Mouse (Mus musculus): ENCODE measurements around the gene Dnajb3. TPM values are rescaled to one million over a fixed set of nuclear protein-coding genes. Genes with fewer than 3 reads are reported as not detected.

Dnajb3 gene
- polyA plus RNA-seq, 1 experiment, result not detected

DNA sequence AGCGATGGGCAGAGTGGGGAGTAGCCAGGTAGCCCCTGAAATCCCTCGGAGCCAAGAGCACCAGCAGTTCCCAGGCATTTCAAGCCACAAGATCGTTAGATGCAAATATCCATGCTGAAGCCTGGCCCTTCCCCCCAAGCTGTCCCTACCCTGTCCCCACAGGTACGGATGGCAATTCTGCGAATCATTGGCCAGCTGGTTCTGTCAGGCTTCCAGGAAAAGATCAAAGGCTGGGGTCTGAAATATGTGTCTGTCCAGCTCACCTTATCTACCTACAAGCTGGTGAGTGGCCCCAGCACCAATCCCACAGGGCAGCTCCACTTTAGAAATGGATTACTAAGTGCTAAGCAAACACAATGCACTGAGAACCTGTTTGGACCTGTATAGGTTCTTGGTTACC lies 31.7 kb upstream of the Dnajb3 start:
- Histone ChIP-seq H3K27me3 (ENCODE audit: control insufficient read depth, insufficient read depth, insufficient read length) (peaks cover 23% of the 10 kb centered on the region), H3K36me3 (ENCODE audit: control insufficient read depth, insufficient read depth) (no peaks in the 10 kb centered on the region), H3ac (ENCODE audit: control insufficient read depth, insufficient read length) (no peak overlapping the region), H3K4me3 (no peak overlapping the region), H3K4me2 (ENCODE audit: low read depth) (no peak overlapping the region), H3K79me2 (ENCODE audit: control insufficient read depth, insufficient read depth) (no peaks in the 10 kb centered on the region)
- TF ChIP-seq MAX (IDR thresholded peaks at IDR 0.05; ENCODE audit: low read depth) (no peak), CEBPB (IDR thresholded peaks at IDR 0.05; ENCODE audit: insufficient read depth, poor library complexity, severe bottlenecking) (no peak), POLR2A (IDR thresholded peaks at IDR 0.05; ENCODE audit: insufficient read length, low read depth) (no peak), POLR2AphosphoS2 (IDR thresholded peaks at IDR 0.05; ENCODE audit: insufficient read length, low read depth) (no peak), TCF3 (IDR thresholded peaks at IDR 0.05; ENCODE audit: insufficient read length, low read depth) (no peak), E2F4 (IDR thresholded peaks at IDR 0.05; ENCODE audit: insufficient read depth) (no peak), MYOG (IDR thresholded peaks at IDR 0.05; ENCODE audit: control insufficient read depth in 1 of 3, insufficient read depth in 1 of 3, insufficient read length in 2 of 3, low read depth in 2 of 3) (no peak), TCF12 (IDR thresholded peaks at IDR 0.05; ENCODE audit: insufficient read depth, poor library complexity, severe bottlenecking) (no peak)

DNA sequence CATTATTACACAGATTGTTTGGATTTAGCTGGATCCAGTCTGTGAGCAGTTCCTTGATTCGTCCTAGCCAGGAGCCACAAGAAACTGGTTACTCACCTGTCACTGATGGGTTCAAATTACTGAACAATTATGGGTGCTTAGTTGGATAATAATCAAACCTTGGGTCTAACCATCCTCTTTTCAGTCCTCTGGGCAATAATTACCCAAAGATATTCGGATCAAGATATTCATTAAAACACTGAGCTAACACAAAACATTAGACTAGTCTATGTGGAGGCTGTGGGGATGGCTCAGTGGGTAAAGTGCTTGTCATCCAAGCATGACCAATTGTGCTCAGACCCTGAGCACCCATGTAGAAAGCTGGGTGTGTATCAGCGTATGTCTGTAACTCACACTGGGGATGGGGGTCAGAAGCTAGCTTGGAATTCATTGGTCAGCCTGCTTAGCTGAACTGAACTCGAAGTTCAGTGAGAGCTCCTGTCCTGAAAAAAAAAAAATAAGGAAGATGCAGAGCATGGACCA lies 30.4 kb upstream of the Dnajb3 start:
- H3K79me2 ChIP-seq (ENCODE audit: control insufficient read depth, insufficient read depth), result no peaks in the 10 kb centered on the region
- H3K27me3 ChIP-seq (ENCODE audit: control insufficient read depth, insufficient read depth, insufficient read length), result peaks cover 23% of the 10 kb centered on the region
- no peaks in the 10 kb centered on the region for H3K36me3 ChIP-seq (ENCODE audit: control insufficient read depth, insufficient read depth)
- H3ac ChIP-seq (ENCODE audit: control insufficient read depth, insufficient read length), result no peak overlapping the region
- H3K4me2 ChIP-seq (ENCODE audit: low read depth), result no peak overlapping the region
- H3K4me3 ChIP-seq, result no peak overlapping the region
- TF ChIP-seq SRF (IDR thresholded peaks at IDR 0.05; ENCODE audit: control insufficient read depth, insufficient read length, low read depth) (no peak), TCF12 (IDR thresholded peaks at IDR 0.05; ENCODE audit: insufficient read depth, poor library complexity, severe bottlenecking) (no peak), MYOG (IDR thresholded peaks at IDR 0.05; ENCODE audit: control insufficient read depth in 1 of 3, insufficient read depth in 1 of 3, insufficient read length in 2 of 3, low read depth in 2 of 3) (no peak), REST (IDR thresholded peaks at IDR 0.05; ENCODE audit: insufficient read depth, insufficient read length) (no peak), CEBPB (IDR thresholded peaks at IDR 0.05; ENCODE audit: insufficient read depth, poor library complexity, severe bottlenecking) (no peak), USF1 (IDR thresholded peaks at IDR 0.05; ENCODE audit: low read depth) (no peak), MAX (IDR thresholded peaks at IDR 0.05; ENCODE audit: low read depth) (no peak), MYOD1 (IDR thresholded peaks at IDR 0.05; ENCODE audit: control insufficient read depth in 1 of 3, insufficient read length in 2 of 3, low read depth in 2 of 3) (no peak), POLR2A (IDR thresholded peaks at IDR 0.05; ENCODE audit: insufficient read length, low read depth) (no peak), POLR2AphosphoS2 (IDR thresholded peaks at IDR 0.05; ENCODE audit: insufficient read length, low read depth) (no peak)

DNA sequence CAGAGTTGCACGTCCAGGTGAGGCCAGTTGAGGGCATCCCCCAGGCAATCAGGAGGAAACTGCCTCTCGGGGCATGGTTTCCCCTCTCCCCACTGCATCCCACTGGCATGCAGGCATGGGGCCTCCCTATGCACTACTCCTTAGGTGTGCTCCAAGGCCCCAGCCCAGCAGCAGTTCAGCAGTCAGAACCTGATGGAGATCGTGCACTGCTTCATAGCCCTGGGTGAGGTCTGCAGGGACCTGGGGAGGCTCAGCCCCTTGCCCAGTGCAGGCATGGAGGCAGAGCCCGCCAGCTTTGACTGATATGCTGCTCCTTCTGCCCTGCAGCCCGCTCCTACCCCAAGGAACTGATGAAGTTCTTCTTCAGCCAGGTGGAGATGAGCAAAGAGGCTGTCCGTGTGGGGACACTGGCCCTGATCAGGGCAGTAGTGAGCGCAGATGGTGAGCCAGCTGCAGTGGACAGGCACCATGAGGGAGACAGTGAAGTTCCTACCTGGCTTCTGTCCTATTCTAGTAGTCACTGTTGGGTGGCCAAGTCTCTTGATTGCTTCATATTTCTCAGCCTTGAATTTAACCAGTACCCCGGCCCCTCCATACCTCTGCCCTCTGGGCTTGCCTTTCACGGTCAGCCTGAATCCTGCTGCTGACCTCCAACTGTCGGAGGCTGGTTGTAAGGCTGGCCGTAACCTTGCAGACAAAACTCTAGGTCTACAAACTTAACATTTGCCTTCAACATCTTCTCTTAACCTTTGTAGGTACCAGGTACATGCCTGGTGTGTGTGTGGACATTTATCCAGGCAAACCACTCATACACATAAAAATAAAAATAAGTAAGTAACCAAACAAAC lies 29.7 kb upstream of the Dnajb3 start:
- H3K79me2 ChIP-seq (ENCODE audit: control insufficient read depth, insufficient read depth), result no peaks in the 10 kb centered on the region
- H3K36me3 ChIP-seq (ENCODE audit: control insufficient read depth, insufficient read depth), result no peaks in the 10 kb centered on the region
- no peak overlapping the region for H3K4me3 ChIP-seq
- no peak overlapping the region for H3K4me2 ChIP-seq (ENCODE audit: low read depth)
- no peak for TF ChIP-seq POLR2AphosphoS2 (IDR thresholded peaks at IDR 0.05; ENCODE audit: insufficient read length, low read depth)
- TF ChIP-seq POLR2A (IDR thresholded peaks at IDR 0.05; ENCODE audit: insufficient read length, low read depth), result no peak
- TF ChIP-seq MYOG (IDR thresholded peaks at IDR 0.05; ENCODE audit: control insufficient read depth in 1 of 3, insufficient read depth in 1 of 3, insufficient read length in 2 of 3, low read depth in 2 of 3), result no peak
- no peak for TF ChIP-seq MYOD1 (IDR thresholded peaks at IDR 0.05; ENCODE audit: control insufficient read depth in 1 of 3, insufficient read length in 2 of 3, low read depth in 2 of 3)
- no peak for TF ChIP-seq E2F4 (IDR thresholded peaks at IDR 0.05; ENCODE audit: insufficient read depth)
- no peak for TF ChIP-seq SRF (IDR thresholded peaks at IDR 0.05; ENCODE audit: control insufficient read depth, insufficient read length, low read depth)
- TF ChIP-seq USF1 (IDR thresholded peaks at IDR 0.05; ENCODE audit: low read depth), result no peak
- TF ChIP-seq TCF3 (IDR thresholded peaks at IDR 0.05; ENCODE audit: insufficient read length, low read depth), result no peak
- no peak for TF ChIP-seq MAX (IDR thresholded peaks at IDR 0.05; ENCODE audit: low read depth)
- TF ChIP-seq REST (IDR thresholded peaks at IDR 0.05; ENCODE audit: insufficient read depth, insufficient read length), result no peak
- TF ChIP-seq TCF12 (IDR thresholded peaks at IDR 0.05; ENCODE audit: insufficient read depth, poor library complexity, severe bottlenecking), result no peak
- TF ChIP-seq CEBPB (IDR thresholded peaks at IDR 0.05; ENCODE audit: insufficient read depth, poor library complexity, severe bottlenecking), result no peak
- peaks cover 23% of the 10 kb centered on the region for H3K27me3 ChIP-seq (ENCODE audit: control insufficient read depth, insufficient read depth, insufficient read length)
- no peak overlapping the region for H3ac ChIP-seq (ENCODE audit: control insufficient read depth, insufficient read length)

DNA sequence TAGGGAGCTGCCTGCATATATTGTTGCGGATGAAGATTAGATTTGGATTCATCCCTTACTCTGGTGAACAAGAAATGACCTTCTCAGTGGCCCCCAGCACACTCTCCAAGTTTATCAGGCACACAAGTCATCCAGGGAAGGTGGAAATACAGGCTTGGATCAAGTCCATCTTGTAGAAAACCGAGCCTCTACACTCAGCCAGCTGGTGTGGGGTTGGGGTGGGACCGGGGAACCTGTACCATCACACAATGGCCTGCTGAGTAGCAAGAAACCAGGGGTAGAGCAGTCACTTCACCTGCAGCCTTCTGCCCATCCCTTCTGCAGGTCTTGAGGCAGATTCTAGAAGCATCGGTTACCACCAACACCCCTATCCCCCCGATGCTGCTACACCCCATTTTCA lies 29.1 kb upstream of the Dnajb3 start:
- Histone ChIP-seq H3K36me3 (ENCODE audit: control insufficient read depth, insufficient read depth) (no peaks in the 10 kb centered on the region), H3K4me2 (ENCODE audit: low read depth) (no peak overlapping the region), H3ac (ENCODE audit: control insufficient read depth, insufficient read length) (no peak overlapping the region), H3K79me2 (ENCODE audit: control insufficient read depth, insufficient read depth) (no peaks in the 10 kb centered on the region), H3K4me3 (no peak overlapping the region), H3K27me3 (ENCODE audit: control insufficient read depth, insufficient read depth, insufficient read length) (peaks cover 23% of the 10 kb centered on the region)
- no peak for TF ChIP-seq SRF (IDR thresholded peaks at IDR 0.05; ENCODE audit: control insufficient read depth, insufficient read length, low read depth)
- TF ChIP-seq TCF12 (IDR thresholded peaks at IDR 0.05; ENCODE audit: insufficient read depth, poor library complexity, severe bottlenecking), result no peak
- no peak for TF ChIP-seq CEBPB (IDR thresholded peaks at IDR 0.05; ENCODE audit: insufficient read depth, poor library complexity, severe bottlenecking)
- TF ChIP-seq POLR2AphosphoS2 (IDR thresholded peaks at IDR 0.05; ENCODE audit: insufficient read length, low read depth), result no peak
- TF ChIP-seq USF1 (IDR thresholded peaks at IDR 0.05; ENCODE audit: low read depth), result no peak
- no peak for TF ChIP-seq REST (IDR thresholded peaks at IDR 0.05; ENCODE audit: insufficient read depth, insufficient read length)
- no peak for TF ChIP-seq MAX (IDR thresholded peaks at IDR 0.05; ENCODE audit: low read depth)
